Mouse (Mus musculus): ENCODE data around the gene Rin3. TPM values are rescaled to one million over a fixed set of nuclear protein-coding genes. Genes with fewer than 3 reads are reported as not detected.

The Rin3 gene
- polyA plus RNA-seq, 1 experiment: 11.0 TPM

- no peak for TF ChIP-seq CTCF (IDR thresholded peaks at IDR 0.05; ENCODE audit: borderline replicate concordance, insufficient read depth, low read length)
- TF ChIP-seq POLR2A (IDR thresholded peaks at IDR 0.05; ENCODE audit: low read depth, low read length): no peak
- no peak overlapping the region for H3K4me3 ChIP-seq (ENCODE audit: insufficient read depth, low read length)
- no peak overlapping the region for H3K27ac ChIP-seq (ENCODE audit: insufficient read depth, low read length)
- H3K4me1 ChIP-seq (ENCODE audit: control insufficient read depth, insufficient read depth, low read length): peaks cover 10% of the 10 kb centered on the region; the same call in 1 of the 2 replicates
These were observed 12.8 kb downstream of the Rin3 start for GRCm38 (mm10) chr12:102295662-102296061.

GRCm38 (mm10) chr12:102296361-102296760 lies 13.5 kb downstream of the Rin3 start:
- TF ChIP-seq CTCF (IDR thresholded peaks at IDR 0.05; ENCODE audit: borderline replicate concordance, insufficient read depth, low read length) (no peak), POLR2A (IDR thresholded peaks at IDR 0.05; ENCODE audit: low read depth, low read length) (no peak)

GRCm38 (mm10) chr12:102296967-102297366 lies 14.1 kb downstream of the Rin3 start:
- TF ChIP-seq CTCF (IDR thresholded peaks at IDR 0.05; ENCODE audit: borderline replicate concordance, insufficient read depth, low read length) (no peak), POLR2A (IDR thresholded peaks at IDR 0.05; ENCODE audit: low read depth, low read length) (no peak)
- no peak overlapping the region for H3K27ac ChIP-seq (ENCODE audit: insufficient read depth, low read length)
- H3K4me3 ChIP-seq (ENCODE audit: insufficient read depth, low read length): no peak overlapping the region
- H3K4me1 ChIP-seq (ENCODE audit: control insufficient read depth, insufficient read depth, low read length): peaks cover 10% of the 10 kb centered on the region; the same call in 1 of the 2 replicates

More at GRCm38 (mm10) chr12:102296361-102296760, 13.5 kb downstream of the Rin3 start:
- Histone ChIP-seq H3K27ac (ENCODE audit: insufficient read depth, low read length) (no peak overlapping the region), H3K4me3 (ENCODE audit: insufficient read depth, low read length) (no peak overlapping the region), H3K4me1 (ENCODE audit: control insufficient read depth, insufficient read depth, low read length) (peaks cover 10% of the 10 kb centered on the region; the same call in 1 of the 2 replicates)

GRCm38 (mm10) chr12:102299209-102299608 lies 16.4 kb downstream of the Rin3 start:
- Histone ChIP-seq H3K27ac (ENCODE audit: insufficient read depth, low read length) (no peak overlapping the region), H3K4me3 (ENCODE audit: insufficient read depth, low read length) (no peak overlapping the region), H3K4me1 (ENCODE audit: control insufficient read depth, insufficient read depth, low read length) (peaks cover 10% of the 10 kb centered on the region; the same call in 1 of the 2 replicates)
- TF ChIP-seq CTCF (IDR thresholded peaks at IDR 0.05; ENCODE audit: borderline replicate concordance, insufficient read depth, low read length): no peak
- no peak for TF ChIP-seq POLR2A (IDR thresholded peaks at IDR 0.05; ENCODE audit: low read depth, low read length)

GRCm38 (mm10) chr12:102301585-102301984 lies 18.7 kb downstream of the Rin3 start:
- no peak overlapping the region for H3K27ac ChIP-seq (ENCODE audit: insufficient read depth, low read length)

GRCm38 (mm10) chr12:102302322-102302721 lies 19.5 kb downstream of the Rin3 start:
- Histone ChIP-seq H3K27ac (ENCODE audit: insufficient read depth, low read length) (no peak overlapping the region), H3K4me1 (ENCODE audit: control insufficient read depth, insufficient read depth, low read length) (peaks cover 4% of the 10 kb centered on the region; the same call in 1 of the 2 replicates), H3K4me3 (ENCODE audit: insufficient read depth, low read length) (no peak overlapping the region)
- TF ChIP-seq POLR2A (IDR thresholded peaks at IDR 0.05; ENCODE audit: low read depth, low read length): no peak
- TF ChIP-seq CTCF (IDR thresholded peaks at IDR 0.05; ENCODE audit: borderline replicate concordance, insufficient read depth, low read length): no peak

More at GRCm38 (mm10) chr12:102301585-102301984, 18.7 kb downstream of the Rin3 start:
- Histone ChIP-seq H3K4me1 (ENCODE audit: control insufficient read depth, insufficient read depth, low read length) (peaks cover 4% of the 10 kb centered on the region; the same call in 1 of the 2 replicates), H3K4me3 (ENCODE audit: insufficient read depth, low read length) (no peak overlapping the region)
- TF ChIP-seq POLR2A (IDR thresholded peaks at IDR 0.05; ENCODE audit: low read depth, low read length) (no peak), CTCF (IDR thresholded peaks at IDR 0.05; ENCODE audit: borderline replicate concordance, insufficient read depth, low read length) (no peak)

- Histone ChIP-seq H3K4me3 (ENCODE audit: insufficient read depth, low read length) (no peak overlapping the region), H3K27ac (ENCODE audit: insufficient read depth, low read length) (no peak overlapping the region), H3K4me1 (ENCODE audit: control insufficient read depth, insufficient read depth, low read length) (peaks cover 4% of the 10 kb centered on the region; the same call in 1 of the 2 replicates)
- TF ChIP-seq CTCF (IDR thresholded peaks at IDR 0.05; ENCODE audit: borderline replicate concordance, insufficient read depth, low read length) (no peak), POLR2A (IDR thresholded peaks at IDR 0.05; ENCODE audit: low read depth, low read length) (no peak)
These were observed 20.0 kb downstream of the Rin3 start for GRCm38 (mm10) chr12:102302831-102303351.

GRCm38 (mm10) chr12:102303867-102304266 lies 21.0 kb downstream of the Rin3 start:
- Histone ChIP-seq H3K27ac (ENCODE audit: insufficient read depth, low read length) (no peak overlapping the region), H3K4me1 (ENCODE audit: control insufficient read depth, insufficient read depth, low read length) (peaks cover 10% of the 10 kb centered on the region), H3K4me3 (ENCODE audit: insufficient read depth, low read length) (no peak overlapping the region)
- TF ChIP-seq POLR2A (IDR thresholded peaks at IDR 0.05; ENCODE audit: low read depth, low read length) (no peak), CTCF (IDR thresholded peaks at IDR 0.05; ENCODE audit: borderline replicate concordance, insufficient read depth, low read length) (no peak)

GRCm38 (mm10) chr12:102305069-102305836 lies 22.4 kb downstream of the Rin3 start:
- no peak for TF ChIP-seq CTCF (IDR thresholded peaks at IDR 0.05; ENCODE audit: borderline replicate concordance, insufficient read depth, low read length)
- no peak for TF ChIP-seq POLR2A (IDR thresholded peaks at IDR 0.05; ENCODE audit: low read depth, low read length)
- no peak overlapping the region for H3K27ac ChIP-seq (ENCODE audit: insufficient read depth, low read length)
- H3K4me1 ChIP-seq (ENCODE audit: control insufficient read depth, insufficient read depth, low read length): peaks cover 6% of the 10 kb centered on the region; the same call in 1 of the 2 replicates
- no peak overlapping the region for H3K4me3 ChIP-seq (ENCODE audit: insufficient read depth, low read length)

GRCm38 (mm10) chr12:102308001-102308456 lies 25.2 kb downstream of the Rin3 start:
- Histone ChIP-seq H3K4me1 (ENCODE audit: control insufficient read depth, insufficient read depth, low read length) (peaks cover 6% of the 10 kb centered on the region; the same call in 1 of the 2 replicates), H3K27ac (ENCODE audit: insufficient read depth, low read length) (no peak overlapping the region), H3K4me3 (ENCODE audit: insufficient read depth, low read length) (no peak overlapping the region)
- no peak for TF ChIP-seq POLR2A (IDR thresholded peaks at IDR 0.05; ENCODE audit: low read depth, low read length)
- no peak for TF ChIP-seq CTCF (IDR thresholded peaks at IDR 0.05; ENCODE audit: borderline replicate concordance, insufficient read depth, low read length)
